Mouse (Mus musculus): ENCODE measurements at regions not wholly inside any gene's neighbourhood (a gene's known extent, or its start where the extent isn't known, plus 50 kb on each side); places are given as distances from the start of the nearest gene placed in this dataset.

- DNase-seq (ENCODE audit: low spot score in 2 of 2): no peak
These were observed 319.6 kb upstream of the 5930422O12Rik start for GRCm38 (mm10) chr8:33108914-33109313.

GRCm38 (mm10) chr8:33115271-33116236 is 313.0 kb upstream of the 5930422O12Rik start:
- DNase-seq (ENCODE audit: low spot score in 2 of 2): no peak

GRCm38 (mm10) chr8:33123061-33123587 is 305.4 kb upstream of the 5930422O12Rik start:
- no peak for DNase-seq (ENCODE audit: low spot score in 2 of 2)

GRCm38 (mm10) chr8:33126981-33127380 is 301.5 kb upstream of the 5930422O12Rik start:
- no peak for DNase-seq (ENCODE audit: low spot score in 2 of 2)

- no peak for DNase-seq (ENCODE audit: low spot score in 2 of 2)
These were observed 289.6 kb upstream of the 5930422O12Rik start for GRCm38 (mm10) chr8:33138874-33139273.

- no peak for DNase-seq (ENCODE audit: low spot score in 2 of 2)
These were observed 288.7 kb upstream of the 5930422O12Rik start for GRCm38 (mm10) chr8:33139850-33140249.

GRCm38 (mm10) chr8:33177642-33178041 is 250.9 kb upstream of the 5930422O12Rik start:
- no peak for DNase-seq (ENCODE audit: low spot score in 2 of 2)

- no peak for DNase-seq (ENCODE audit: low spot score in 2 of 2)
These were observed 245.5 kb upstream of the 5930422O12Rik start for GRCm38 (mm10) chr8:33183029-33183428.
